Mouse (Mus musculus): ENCODE measurements around the gene Olfr1047.
"Not testable (repeated sequence)": the region's sequence is repeated elsewhere in the genome, so short reads cannot be mapped to it uniquely, and the experiment has no call there.

The Olfr1047 gene

GRCm38 (mm10) chr2:86231301-86231700, at the start of gene Olfr1047:
Olfr1047 (minus strand) TSS chr2:86231401.
- no peak for DNase-seq (ENCODE audit: low spot score in 2 of 2)

GRCm38 (mm10) chr2:86278988-86279387, 47.8 kb upstream of the Olfr1047 start, which contains the start of gene Olfr1051:
Olfr1051 (minus strand) TSS chr2:86279088.
- not testable (repeated sequence) for DNase-seq (ENCODE audit: low spot score in 2 of 2)

GRCm38 (mm10) chr2:86258228-86258627, 27.0 kb upstream of the Olfr1047 start, which contains the start of gene Olfr1049:
Olfr1049 (minus strand) TSS chr2:86258328.
- DNase-seq (ENCODE audit: low spot score in 2 of 2): not testable (repeated sequence)

GRCm38 (mm10) chr2:86240189-86240588, 9.0 kb upstream of the Olfr1047 start, which contains the start of gene Olfr1048:
Olfr1048 (minus strand) TSS chr2:86240289.
- DNase-seq (ENCODE audit: low spot score in 2 of 2): no peak

DNA sequence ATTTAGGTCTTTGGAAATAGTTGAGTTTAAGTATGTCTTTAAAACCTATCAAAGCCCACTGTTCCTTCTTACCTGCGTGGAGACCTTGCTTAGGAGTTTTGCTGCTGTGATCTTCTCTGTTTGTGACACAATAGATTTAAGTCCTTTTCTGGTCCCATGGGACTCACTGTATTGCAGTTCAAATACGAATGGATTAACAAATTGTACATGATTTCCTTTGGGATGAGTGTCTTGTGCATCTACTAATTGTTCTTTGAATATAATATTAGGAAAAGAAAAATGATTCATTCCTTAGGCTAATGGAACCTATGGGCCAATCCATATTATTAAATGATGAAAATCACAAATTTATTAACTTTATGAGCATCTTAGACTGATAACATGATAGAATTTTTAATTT, 12.0 kb downstream of the Olfr1047 start, which contains the start of gene Olfr1046:
Gene Olfr1046 (minus strand): TSS at position 101 of the 400 bp plus-strand sequence.
- DNase-seq (ENCODE audit: low spot score in 2 of 2): no peak

DNA sequence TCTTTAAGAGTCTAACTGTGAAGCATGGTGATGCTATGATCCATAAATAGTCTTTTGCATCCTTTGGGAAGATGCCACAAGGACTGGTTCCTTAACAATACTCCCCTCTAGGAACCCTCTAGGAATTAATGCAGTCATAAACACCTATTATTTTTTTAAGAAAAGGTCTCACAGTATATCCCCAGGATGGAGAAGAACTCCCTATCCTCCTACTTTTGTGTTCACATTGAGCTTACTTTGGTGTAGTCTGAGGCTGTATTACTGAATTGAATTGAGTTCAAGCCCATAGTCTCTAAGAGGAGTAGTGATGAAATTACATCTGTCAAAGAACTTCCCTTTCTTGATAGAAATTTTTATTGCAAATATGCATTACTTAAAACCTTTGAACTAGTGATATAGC, 28.3 kb downstream of the Olfr1047 start, which contains the start of gene Olfr1045:
Gene Olfr1045 (minus strand): TSS at position 101 of the 400 bp plus-strand sequence.
- DNase-seq (ENCODE audit: low spot score in 2 of 2): no peak

DNA sequence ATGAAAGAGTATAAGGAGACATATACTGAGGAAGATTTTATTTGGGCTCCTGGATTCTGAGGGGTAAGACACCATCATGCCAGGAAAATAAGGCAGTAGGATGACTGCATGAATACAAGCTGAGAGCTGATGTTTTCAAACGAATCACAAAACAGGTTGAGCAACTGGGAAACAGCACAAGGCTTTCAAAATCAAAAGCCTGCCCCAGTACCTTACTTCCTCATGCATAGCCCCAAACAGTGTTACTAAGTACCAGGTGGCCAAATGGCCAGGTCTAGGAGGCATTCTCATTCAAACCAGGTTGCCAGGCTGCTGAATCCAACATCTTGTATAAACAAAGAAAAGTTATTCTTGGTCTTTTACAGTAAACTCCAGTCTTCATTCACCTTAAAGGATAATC, 35.3 kb downstream of the Olfr1047 start:
- no peak for DNase-seq (ENCODE audit: low spot score in 2 of 2)

GRCm38 (mm10) chr2:86185583-86185982, 45.6 kb downstream of the Olfr1047 start, which contains the start of gene Olfr52:
Olfr52 (minus strand) TSS chr2:86185683.
- DNase-seq (ENCODE audit: low spot score in 2 of 2): no peak

- DNase-seq (ENCODE audit: low spot score in 2 of 2): no peak
These were observed 51.3 kb downstream of the Olfr1047 start for GRCm38 (mm10) chr2:86179950-86180349.

- DNase-seq (ENCODE audit: low spot score in 2 of 2): no peak
These were observed 53.5 kb downstream of the Olfr1047 start, which contains the start of gene Olfr1044 for GRCm38 (mm10) chr2:86177720-86178119. Olfr1044 (minus strand) TSS chr2:86177820.

All from right cerebral cortex, adult 2 months (tissue).